Mouse (Mus musculus) small intestine, adult 2 months (tissue): ENCODE data around the gene Zfhx3. TPM values are rescaled to one million over a fixed set of nuclear protein-coding genes. Genes with fewer than 3 reads are reported as not detected.
A peak's percentile ranks its signal among the peaks of the same experiment; 100 is the strongest.

Source experiments
- H3K27ac ChIP-seq: fragments of 200-500 bp; 2 replicates; pipeline ENCODE4 v1.5.1; 2012; ENCODE audit warnings: low read depth, low read length, control low read depth, inconsistent platforms; ENCODE audit not compliant: insufficient read depth
- H3K27me3 ChIP-seq: fragments of 200-500 bp; 2 replicates; pipeline ENCODE4 v1.6.1; 2012; ENCODE audit warnings: mild to moderate bottlenecking, moderate library complexity, low read length, inconsistent platforms; ENCODE audit not compliant: control insufficient read depth, insufficient read depth
- H3K36me3 ChIP-seq: fragments of 200-500 bp; 2 replicates; pipeline ENCODE4 v1.6.1; 2012; ENCODE audit warnings: mild to moderate bottlenecking, low read length, control low read depth, inconsistent platforms; ENCODE audit not compliant: control insufficient read depth, insufficient read depth
- H3K4me1 ChIP-seq: fragments of 200-500 bp; 2 replicates; pipeline ENCODE4 v1.6.1; 2012; ENCODE audit warnings: low read length, inconsistent platforms, mixed read lengths; ENCODE audit not compliant: control insufficient read depth, insufficient read depth, insufficient read length
- H3K4me3 ChIP-seq: fragments of 200-500 bp; 2 replicates; pipeline ENCODE4 v1.5.1; 2012; ENCODE audit warnings: low read depth, mild to moderate bottlenecking, control low read depth, inconsistent platforms, low read length, moderate library complexity
- CTCF ChIP-seq: fragments of 200-500 bp; IDR thresholded peaks from 2 replicates; pipeline ENCODE4 v1.5.1; 2012; ENCODE audit warnings: low read depth, mild to moderate bottlenecking, control low read depth, inconsistent platforms, low read length, moderate library complexity, mixed read lengths; ENCODE audit not compliant: insufficient replicate concordance, insufficient read length; ENCODE audit errors: extremely low read depth
- POLR2A ChIP-seq: fragments of 200-500 bp; IDR thresholded peaks from 2 replicates; pipeline ENCODE4 v1.6.1; 2012; ENCODE audit warnings: low read depth, mild to moderate bottlenecking, control low read depth, inconsistent platforms, low read length, moderate library complexity
- WGBS: fragments of 180-500 bp; shearing (Covaris S2); methylation state at CpG from one replicate; pipeline ENCODE4 v1.1.7; 2018; 5-methylcytosine and 5-hydroxymethylcytosine counted together
- polyA plus RNA-seq: library from polyadenylated mRNA; depleted of rRNA; stranded (reverse); fragments of >200 nt; gene quantifications from 2 replicates; pipeline ENCODE4 v1.2.3, GENCODE M21; 2012

Gene Zfhx3
- polyA plus RNA-seq, 1 experiment: 2.0 TPM

- no peak overlapping the region; the same call in 1 of the 2 replicates for H3K27ac ChIP-seq
- H3K27me3 ChIP-seq: peaks cover 20% of the 10 kb centered on the region
- H3K4me3 ChIP-seq: peak overlapping the region; percentile 52
- peaks cover 17% of the 10 kb centered on the region for H3K4me1 ChIP-seq
- 6% methylated on average over 20 of the region's 21 CpGs for WGBS
- TF ChIP-seq POLR2A (no peak), CTCF (no peak)
- H3K36me3 ChIP-seq: no peaks in the 10 kb centered on the region
These were observed 749.2 kb downstream of the Zfhx3 start for GRCm38 (mm10) chr8:108691456-108692238.

GRCm38 (mm10) chr8:108692239-108692627 lies 749.8 kb downstream of the Zfhx3 start:
- Histone ChIP-seq H3K27ac (no peak overlapping the region), H3K36me3 (no peaks in the 10 kb centered on the region), H3K4me3 (peak overlapping the region; percentile 52), H3K4me1 (peaks cover 18% of the 10 kb centered on the region), H3K27me3 (peaks cover 22% of the 10 kb centered on the region)
- TF ChIP-seq POLR2A (no peak), CTCF (no peak)
- WGBS: 3% methylated on average over 5 of the region's 5 CpGs

- H3K27me3 ChIP-seq: peaks cover 28% of the 10 kb centered on the region
- H3K27ac ChIP-seq: no peak overlapping the region; the same call in 1 of the 2 replicates
- H3K36me3 ChIP-seq: no peaks in the 10 kb centered on the region
- 85% methylated on average over 6 of the region's 6 CpGs for WGBS
- TF ChIP-seq POLR2A: no peak
- no peak for TF ChIP-seq CTCF
- H3K4me1 ChIP-seq: peaks cover 18% of the 10 kb centered on the region
- no peak overlapping the region for H3K4me3 ChIP-seq
These were observed 750.5 kb downstream of the Zfhx3 start for GRCm38 (mm10) chr8:108692669-108693665.

- H3K27ac ChIP-seq: no peak overlapping the region
- TF ChIP-seq CTCF: no peak
- TF ChIP-seq POLR2A: no peak
- no peaks in the 10 kb centered on the region for H3K36me3 ChIP-seq
- 95% methylated on average over 5 of the region's 5 CpGs for WGBS
- H3K4me3 ChIP-seq: no peak overlapping the region
- peaks cover 36% of the 10 kb centered on the region for H3K27me3 ChIP-seq
- H3K4me1 ChIP-seq: peaks cover 18% of the 10 kb centered on the region
These were observed 751.4 kb downstream of the Zfhx3 start for GRCm38 (mm10) chr8:108693841-108694240.

- H3K27me3 ChIP-seq: peaks cover 41% of the 10 kb centered on the region
- H3K27ac ChIP-seq: no peak overlapping the region
- 82% methylated on average over 6 of the region's 6 CpGs for WGBS
- TF ChIP-seq CTCF (no peak), POLR2A (no peak)
- no peaks in the 10 kb centered on the region for H3K36me3 ChIP-seq
- no peak overlapping the region for H3K4me3 ChIP-seq
- H3K4me1 ChIP-seq: peaks cover 18% of the 10 kb centered on the region
These were observed 752.1 kb downstream of the Zfhx3 start for GRCm38 (mm10) chr8:108694516-108694915.

GRCm38 (mm10) chr8:108695242-108695880 lies 752.9 kb downstream of the Zfhx3 start:
- H3K27me3 ChIP-seq: peaks cover 43% of the 10 kb centered on the region
- 15% methylated on average over 32 of the region's 32 CpGs for WGBS
- no peak overlapping the region for H3K27ac ChIP-seq
- TF ChIP-seq POLR2A: no peak
- TF ChIP-seq CTCF: 0 out of 2 replicates have a peak, but pooled peaks have one; percentile 2
- peak overlapping the region; percentile 52 for H3K4me3 ChIP-seq
- H3K4me1 ChIP-seq: peaks cover 18% of the 10 kb centered on the region
- H3K36me3 ChIP-seq: no peaks in the 10 kb centered on the region
